Mouse (Mus musculus) megakaryocyte, embryonic 14.5 days (primary cell): ENCODE data around the gene Olfr794. TPM values are rescaled to one million over a fixed set of nuclear protein-coding genes. Genes with fewer than 3 reads are reported as not detected.

Experiments used
- H3K27me3 ChIP-seq: replicated peaks from 2 replicates; pipeline ENCODE3; 2012; ENCODE audit warnings: inconsistent platforms
- H3K36me3 ChIP-seq: replicated peaks from 2 replicates; pipeline ENCODE3; 2012; ENCODE audit warnings: low read length, inconsistent platforms, mixed read lengths
- H3K4me1 ChIP-seq: 2 replicates; pipeline ENCODE4 v1.6.1; 2012; ENCODE audit warnings: inconsistent platforms
- H3K4me3 ChIP-seq: replicated peaks from 2 replicates; pipeline ENCODE3; 2012; ENCODE audit warnings: moderate library complexity, mild to moderate bottlenecking, inconsistent platforms
- H3K9me3 ChIP-seq: 2 replicates; pipeline ENCODE4 v1.6.1; 2012; ENCODE audit warnings: inconsistent platforms
- FLI1 ChIP-seq: IDR thresholded peaks from 2 replicates; pipeline ENCODE4 v1.6.1; 2012; ENCODE audit warnings: low read length, inconsistent platforms, mixed read lengths
- GATA1 ChIP-seq: IDR thresholded peaks from 3 replicates; pipeline ENCODE4 v1.6.1; 2012; ENCODE audit warnings: mixed read lengths, low read length, inconsistent platforms, borderline replicate concordance
- polyA plus RNA-seq: library from polyadenylated mRNA; stranded (reverse); fragments of >175 nt; gene quantifications from 2 replicates; pipeline ENCODE4 v1.2.3, GENCODE M21; 2012; ENCODE audit warnings: low replicate concordance; ENCODE audit not compliant: insufficient read depth

Olfr794 gene
- polyA plus RNA-seq: not detected in 2 replicates

- no peaks in the 10 kb centered on the region for H3K27me3 ChIP-seq
- H3K36me3 ChIP-seq: no peaks in the 10 kb centered on the region
- no peak for TF ChIP-seq GATA1
- TF ChIP-seq FLI1: no peak
- H3K4me1 ChIP-seq: no peaks in the 10 kb centered on the region
- H3K4me3 ChIP-seq: no peak within 1 kb of the TSS
- 0 out of 2 replicates have a peak, but pooled peaks cover 4% of the 10 kb centered on the region for H3K9me3 ChIP-seq
Measured at GRCm38 (mm10) chr10:129567355-129567754, at the start of gene Olfr794. TSS of gene Olfr794 (plus strand) at chr10:129567655.

DNA sequence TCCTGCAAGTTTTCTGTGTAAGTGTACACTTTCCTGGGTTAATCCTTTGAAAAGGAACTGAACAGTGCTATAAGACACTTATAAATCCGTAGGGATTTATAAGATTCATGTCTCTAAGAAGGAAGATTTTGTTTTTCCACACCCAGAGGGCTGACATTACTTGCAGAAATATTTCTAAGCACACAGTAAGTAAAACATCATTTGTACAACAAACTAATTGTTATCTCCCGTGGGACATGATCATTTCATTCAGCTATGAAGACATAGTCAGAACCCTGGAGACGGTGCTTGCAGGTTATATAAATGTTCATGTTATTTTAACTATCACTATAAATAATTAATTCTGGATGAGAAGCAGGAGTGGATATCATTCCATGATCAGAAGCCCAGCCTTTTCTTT is 46.0 kb upstream of the Olfr794 start, which contains the start of gene Olfr791:
Gene Olfr791 (plus strand): TSS at position 301 of the 400 bp plus-strand sequence.
- Histone ChIP-seq H3K27me3 (no peaks in the 10 kb centered on the region), H3K4me3 (peak within 1 kb of the TSS; percentile 17), H3K36me3 (no peaks in the 10 kb centered on the region), H3K9me3 (peaks cover 10% of the 10 kb centered on the region), H3K4me1 (no peaks in the 10 kb centered on the region)
- TF ChIP-seq GATA1: no peak
- no peak for TF ChIP-seq FLI1

DNA sequence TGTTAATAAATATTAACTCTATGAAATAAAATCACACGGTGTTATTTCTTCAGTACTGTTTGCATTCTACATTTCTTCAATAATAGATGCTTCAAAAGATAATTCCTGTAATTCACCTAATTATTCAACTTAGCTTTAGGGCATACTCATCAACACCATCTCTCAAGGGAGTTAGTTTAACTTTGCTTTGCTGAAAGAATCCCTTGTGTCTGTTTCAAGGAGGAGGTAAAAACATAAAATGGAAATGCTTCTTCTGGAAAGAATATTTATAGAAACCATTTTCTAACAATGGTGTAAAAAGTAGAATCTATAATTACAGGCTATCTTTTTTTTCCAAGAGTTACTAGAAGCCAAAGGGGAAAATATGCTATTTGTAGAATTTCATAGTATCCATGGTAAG is 28.6 kb upstream of the Olfr794 start, which contains the start of gene Olfr792:
Gene Olfr792 (plus strand): TSS at position 301 of the 400 bp plus-strand sequence.
- TF ChIP-seq GATA1: no peak
- TF ChIP-seq FLI1: no peak
- Histone ChIP-seq H3K4me1 (no peaks in the 10 kb centered on the region), H3K9me3 (peaks cover 11% of the 10 kb centered on the region), H3K4me3 (no peak within 1 kb of the TSS), H3K36me3 (no peaks in the 10 kb centered on the region), H3K27me3 (no peaks in the 10 kb centered on the region)

DNA sequence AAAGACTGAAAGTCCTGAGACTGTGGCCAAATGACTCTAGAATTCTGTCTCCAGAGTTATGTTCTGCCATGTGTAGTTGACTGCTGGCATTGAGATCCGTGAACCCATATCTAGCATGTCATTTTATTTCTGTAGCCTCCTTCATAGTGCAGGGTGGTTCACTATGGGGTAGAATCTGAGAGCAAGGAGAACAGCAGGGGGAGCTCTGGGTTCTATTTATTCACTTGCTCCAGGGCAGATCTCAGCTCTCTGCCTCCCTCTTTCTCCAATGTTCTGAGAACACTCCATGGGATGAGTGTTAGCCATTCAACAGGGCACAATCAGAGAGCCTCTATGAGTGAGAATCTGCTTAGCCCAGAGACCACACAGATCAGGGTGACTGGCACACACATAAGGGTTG is 18.1 kb upstream of the Olfr794 start:
- H3K27me3 ChIP-seq: no peaks in the 10 kb centered on the region
- TF ChIP-seq FLI1: no peak
- TF ChIP-seq GATA1: no peak
- peaks cover 4% of the 10 kb centered on the region for H3K9me3 ChIP-seq
- no peak overlapping the region for H3K4me3 ChIP-seq
- H3K4me1 ChIP-seq: no peaks in the 10 kb centered on the region
- H3K36me3 ChIP-seq: no peaks in the 10 kb centered on the region

DNA sequence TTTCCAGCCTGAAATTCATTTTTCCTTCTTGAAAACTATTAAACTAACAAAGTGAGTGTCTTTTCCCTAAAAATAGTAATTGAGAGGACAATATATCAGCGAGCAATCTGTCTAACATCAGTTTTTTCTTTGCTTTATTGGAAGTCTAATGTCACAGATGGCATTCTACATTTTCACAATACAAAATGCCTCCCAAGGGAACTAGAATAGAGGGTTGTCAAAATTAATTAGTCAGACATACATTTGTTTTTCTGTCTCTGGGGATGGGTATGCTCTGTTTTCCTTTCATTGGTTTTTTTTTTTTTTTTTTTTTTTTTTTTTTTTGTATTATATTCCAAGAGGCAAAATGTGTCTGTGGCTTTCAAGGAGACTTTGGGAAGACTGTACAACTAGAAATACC is 9.6 kb downstream of the Olfr794 start:
- no peak for TF ChIP-seq GATA1
- no peak for TF ChIP-seq FLI1
- peaks cover 3% of the 10 kb centered on the region; the same call in 1 of the 2 replicates for H3K9me3 ChIP-seq
- no peaks in the 10 kb centered on the region for H3K4me1 ChIP-seq
- H3K27me3 ChIP-seq: no peaks in the 10 kb centered on the region
- no peak overlapping the region for H3K4me3 ChIP-seq
- H3K36me3 ChIP-seq: no peaks in the 10 kb centered on the region

DNA sequence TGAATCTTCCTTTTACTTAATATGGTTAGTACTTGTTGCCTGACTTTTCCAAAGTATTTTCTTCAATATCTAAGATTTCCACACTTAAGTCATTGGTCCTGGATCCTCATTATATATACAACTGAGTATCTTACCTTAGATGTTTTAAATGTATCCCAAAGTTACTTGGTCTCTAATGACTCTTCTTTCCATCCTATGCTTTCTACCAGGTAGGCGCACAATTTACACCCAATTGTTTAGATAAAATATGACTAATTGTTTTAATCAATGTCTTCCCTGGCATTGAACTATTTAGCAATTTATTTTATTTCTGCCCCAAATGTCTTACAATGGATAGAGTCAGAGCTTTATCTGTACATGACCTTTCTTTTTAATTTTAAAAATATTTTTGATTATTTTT is 45.0 kb downstream of the Olfr794 start, which contains the start of gene Olfr796:
Gene Olfr796 (minus strand): TSS at position 101 of the 400 bp plus-strand sequence.
- H3K36me3 ChIP-seq: no peaks in the 10 kb centered on the region
- no peak within 1 kb of the TSS for H3K4me3 ChIP-seq
- no peaks in the 10 kb centered on the region for H3K27me3 ChIP-seq
- H3K4me1 ChIP-seq: no peaks in the 10 kb centered on the region
- peaks cover 7% of the 10 kb centered on the region for H3K9me3 ChIP-seq
- TF ChIP-seq GATA1 (no peak), FLI1 (no peak)

DNA sequence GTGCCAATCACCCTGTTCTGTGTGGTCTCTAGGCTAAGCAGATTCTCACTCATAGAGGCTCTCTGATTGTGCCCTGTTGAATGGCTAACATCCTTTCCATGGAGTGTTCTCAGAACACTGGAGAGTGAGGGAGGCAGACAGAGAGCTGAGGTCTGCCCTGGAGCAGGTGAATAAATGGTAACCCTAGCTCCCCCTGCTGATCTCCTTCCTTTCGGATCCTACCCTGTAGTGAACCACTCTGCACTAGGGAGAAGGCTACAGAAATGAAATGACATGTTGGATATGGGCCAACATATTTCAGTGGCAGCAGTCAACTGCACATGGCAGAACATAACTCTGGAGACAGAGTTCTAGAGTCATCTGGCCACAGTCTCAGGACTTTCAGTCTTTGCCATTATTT is 54.3 kb downstream of the Olfr794 start:
- H3K4me3 ChIP-seq: no peak overlapping the region
- no peaks in the 10 kb centered on the region for H3K4me1 ChIP-seq
- no peaks in the 10 kb centered on the region; the same call in 1 of the 2 replicates for H3K9me3 ChIP-seq
- H3K36me3 ChIP-seq: no peaks in the 10 kb centered on the region
- H3K27me3 ChIP-seq: no peaks in the 10 kb centered on the region
- TF ChIP-seq GATA1 (no peak), FLI1 (no peak)

Other genes starting within 250 kb of the Olfr794 start
- gene Olfr780, start 249.5 kb upstream of the Olfr794 start, polyA plus RNA-seq: not detected in 2 replicates
- not detected in 2 replicates for gene Olfr781, start 238.8 kb upstream of the Olfr794 start, polyA plus RNA-seq
- not detected in 2 replicates for gene Olfr782, start 218.8 kb upstream of the Olfr794 start, polyA plus RNA-seq
- gene Olfr784, start 183.6 kb upstream of the Olfr794 start, polyA plus RNA-seq: not detected in 2 replicates
- not detected in 2 replicates for gene Olfr785, start 162.2 kb upstream of the Olfr794 start, polyA plus RNA-seq
- not detected in 2 replicates for gene Olfr786, start 140.3 kb upstream of the Olfr794 start, polyA plus RNA-seq
- 2.0 TPM in 1 of 2 replicates, not detected in the other for gene Olfr787, start 105.8 kb upstream of the Olfr794 start, polyA plus RNA-seq
- gene Olfr788, start 96.7 kb upstream of the Olfr794 start, polyA plus RNA-seq: not detected in 2 replicates
- gene Olfr789, start 82.9 kb upstream of the Olfr794 start, polyA plus RNA-seq: not detected in 2 replicates
- gene Olfr790, start 69.2 kb upstream of the Olfr794 start, polyA plus RNA-seq: not detected in 2 replicates
- not detected in 2 replicates for gene Olfr791, start 45.9 kb upstream of the Olfr794 start, polyA plus RNA-seq
- not detected in 2 replicates for gene Olfr792, start 28.5 kb upstream of the Olfr794 start, polyA plus RNA-seq
- not detected in 2 replicates for gene Olfr796, start 44.9 kb downstream of the Olfr794 start, polyA plus RNA-seq
- gene Olfr798, start 60.3 kb downstream of the Olfr794 start, polyA plus RNA-seq: 0.76 TPM in 1 of 2 replicates, not detected in the other
- not detected in 2 replicates for gene Olfr799, start 69.8 kb downstream of the Olfr794 start, polyA plus RNA-seq
- gene Olfr800, start 90.0 kb downstream of the Olfr794 start, polyA plus RNA-seq: not detected in 2 replicates
- not detected in 2 replicates for gene Olfr801, start 106.2 kb downstream of the Olfr794 start, polyA plus RNA-seq
- gene Olfr802, start 120.5 kb downstream of the Olfr794 start, polyA plus RNA-seq: not detected in 2 replicates
- gene Olfr803, start 126.6 kb downstream of the Olfr794 start, polyA plus RNA-seq: 8.7 TPM in 1 of 2 replicates, not detected in the other
- not detected in 2 replicates for gene Olfr804, start 135.6 kb downstream of the Olfr794 start, polyA plus RNA-seq
- not detected in 2 replicates for gene Olfr805, start 161.7 kb downstream of the Olfr794 start, polyA plus RNA-seq
- not detected in 2 replicates for gene Olfr806, start 174.3 kb downstream of the Olfr794 start, polyA plus RNA-seq
- gene Olfr807, start 190.1 kb downstream of the Olfr794 start, polyA plus RNA-seq: not detected in 2 replicates
- not detected in 2 replicates for gene Olfr808, start 197.8 kb downstream of the Olfr794 start, polyA plus RNA-seq
- 0.07 TPM in 1 of 2 replicates, not detected in the other for gene Olfr809, start 207.0 kb downstream of the Olfr794 start, polyA plus RNA-seq
- not detected in 2 replicates for gene Olfr810, start 227.3 kb downstream of the Olfr794 start, polyA plus RNA-seq
- not detected in 2 replicates for gene Olfr811, start 236.7 kb downstream of the Olfr794 start, polyA plus RNA-seq